Mouse (Mus musculus) embryonic fibroblast, embryonic 13.5 days (primary cell): ENCODE data around the gene Kif6. TPM values are rescaled to one million over a fixed set of nuclear protein-coding genes. Genes with fewer than 3 reads are reported as not detected.

Experiments used
- H3K27ac ChIP-seq: 2 replicates; pipeline ENCODE4 v1.5.1; 2012; ENCODE audit warnings: low read length, control low read depth, inconsistent platforms; ENCODE audit not compliant: insufficient read depth
- H3K4me1 ChIP-seq: 2 replicates; pipeline ENCODE4 v1.6.1; 2011; ENCODE audit warnings: low read length; ENCODE audit not compliant: control insufficient read depth, insufficient read depth
- H3K4me3 ChIP-seq: 2 replicates; pipeline ENCODE4 v1.5.1; 2011; ENCODE audit warnings: mild to moderate bottlenecking, control low read depth, low read length; ENCODE audit not compliant: insufficient read depth
- CTCF ChIP-seq: IDR thresholded peaks from 2 replicates; pipeline ENCODE4 v1.5.1; 2011; ENCODE audit warnings: mild to moderate bottlenecking, control low read depth, low read length, moderate library complexity, borderline replicate concordance; ENCODE audit not compliant: insufficient read depth
- POLR2A ChIP-seq: IDR thresholded peaks from 2 replicates; pipeline ENCODE4 v1.6.1; 2011; ENCODE audit warnings: low read depth, mild to moderate bottlenecking, control low read depth, low read length, moderate library complexity
- polyA plus RNA-seq: library from polyadenylated mRNA; stranded (reverse); fragments of >200 nt; gene quantifications from 2 replicates; pipeline ENCODE4 v1.2.4, GENCODE M21; 2011; ENCODE audit warnings: low read depth; ENCODE audit not compliant: missing spikeins, insufficient read length

Kif6 gene
- polyA plus RNA-seq, 1 experiment, result 3.1 TPM

DNA sequence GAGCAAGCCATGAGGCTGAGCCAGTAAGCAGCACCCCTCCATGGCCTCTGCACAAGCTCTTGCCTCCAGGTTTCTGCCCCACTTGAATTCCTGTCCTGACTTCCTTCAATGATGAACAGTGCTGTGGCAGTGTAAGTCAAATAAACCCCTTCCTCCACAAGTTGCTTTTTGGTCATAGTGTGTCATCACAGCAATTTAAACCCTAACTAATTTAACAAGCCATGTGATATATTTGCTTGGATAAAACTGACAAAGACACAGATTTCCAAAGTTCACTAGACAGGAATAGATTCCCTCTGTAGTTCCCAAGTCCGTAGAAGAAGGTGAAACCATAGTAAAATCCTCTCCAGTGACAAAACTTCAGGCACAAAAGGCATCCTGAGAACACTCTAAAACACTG lies 114.9 kb downstream of the Kif6 start:
- no peak for TF ChIP-seq POLR2A
- TF ChIP-seq CTCF, result no peak
- no peak overlapping the region for H3K27ac ChIP-seq
- H3K4me1 ChIP-seq, result no peaks in the 10 kb centered on the region

DNA sequence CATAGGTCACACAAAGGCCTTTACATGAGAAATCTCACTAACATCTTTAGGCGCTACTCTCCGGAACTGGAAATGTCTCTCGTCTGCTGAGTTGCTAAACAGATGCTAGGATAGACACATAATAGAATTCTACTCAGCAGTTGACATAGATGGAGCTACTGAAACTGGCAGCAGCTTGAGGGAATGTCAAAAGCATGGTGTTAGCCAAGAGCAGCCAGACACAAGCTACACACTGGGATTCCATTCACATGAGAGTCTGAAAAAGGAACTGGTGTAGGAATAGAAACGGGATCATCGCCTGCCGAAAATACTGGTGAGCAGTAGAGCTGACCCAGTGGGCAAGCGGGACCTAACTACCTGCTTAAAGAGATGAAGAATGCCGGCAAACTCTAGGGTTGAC lies 117.8 kb downstream of the Kif6 start:
- no peaks in the 10 kb centered on the region for H3K4me1 ChIP-seq
- H3K4me3 ChIP-seq, result no peak overlapping the region
- no peak overlapping the region for H3K27ac ChIP-seq
- TF ChIP-seq POLR2A, result no peak
- no peak for TF ChIP-seq CTCF

More for the DNA sequence above, 114.9 kb downstream of the Kif6 start:
- H3K4me3 ChIP-seq, result no peak overlapping the region

DNA sequence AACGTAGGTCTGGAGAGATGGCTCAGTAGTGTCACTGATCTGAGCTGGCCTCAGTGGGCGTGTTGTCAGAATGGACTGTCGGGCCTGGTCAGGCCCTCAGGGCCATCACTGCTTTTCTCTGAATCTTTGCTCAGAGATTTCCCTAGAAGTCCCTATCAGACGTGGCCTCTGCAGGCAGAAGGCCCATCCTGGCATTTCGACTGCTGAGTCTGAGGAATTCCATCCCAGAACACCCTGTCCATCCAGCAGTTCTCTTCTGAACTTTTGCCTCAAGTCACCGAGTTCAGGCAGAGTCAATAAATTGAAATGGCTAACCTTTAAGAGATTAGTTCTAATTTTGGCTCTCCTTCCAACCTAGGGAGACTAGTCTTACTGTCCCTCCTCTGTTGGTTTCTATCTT lies 119.1 kb downstream of the Kif6 start:
- no peaks in the 10 kb centered on the region for H3K4me1 ChIP-seq
- TF ChIP-seq CTCF (no peak), POLR2A (no peak)
- H3K4me3 ChIP-seq, result no peak overlapping the region
- H3K27ac ChIP-seq, result no peak overlapping the region

DNA sequence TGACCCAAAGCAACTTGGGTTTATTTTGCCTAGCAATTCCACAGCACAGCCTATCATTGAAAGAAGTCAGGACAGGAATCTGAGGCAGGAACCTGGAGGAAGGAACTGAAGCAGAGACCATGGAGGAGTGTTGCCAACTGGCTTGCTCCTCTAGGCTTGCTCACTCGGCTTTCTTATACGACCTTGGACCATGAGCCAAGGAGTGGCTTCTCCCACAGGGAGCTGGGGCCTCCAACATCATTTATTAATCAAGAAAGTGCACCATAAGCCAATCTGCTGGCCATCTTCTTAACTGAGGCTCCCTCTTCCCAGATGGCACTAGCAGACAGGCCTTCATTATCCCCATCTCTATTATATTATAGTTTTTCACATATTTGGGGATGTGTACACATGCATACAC lies 119.8 kb downstream of the Kif6 start:
- no peak for TF ChIP-seq POLR2A
- TF ChIP-seq CTCF, result no peak
- H3K27ac ChIP-seq, result no peak overlapping the region

DNA sequence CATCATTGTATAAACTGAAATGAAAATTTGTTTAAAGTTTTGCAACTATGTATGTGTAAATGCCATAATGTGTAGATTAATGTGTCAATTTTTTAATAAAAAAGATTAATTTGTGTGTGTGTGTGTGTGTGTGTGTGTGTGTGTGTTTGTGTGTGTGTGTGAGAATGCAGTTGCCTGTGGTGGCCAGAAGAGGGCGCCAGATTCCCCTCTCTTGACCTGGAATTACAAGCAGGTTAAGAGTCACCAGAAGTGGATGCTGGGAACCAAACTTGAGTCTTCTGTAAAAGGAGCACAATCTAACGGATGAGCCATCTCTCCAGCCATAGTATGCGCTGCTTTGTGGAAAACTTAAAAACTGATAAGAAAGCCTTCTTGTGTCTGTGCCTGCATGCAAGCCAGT lies 121.4 kb downstream of the Kif6 start:
- TF ChIP-seq POLR2A, result no peak
- H3K27ac ChIP-seq, result no peak overlapping the region
- no peaks in the 10 kb centered on the region for H3K4me1 ChIP-seq
- no peak overlapping the region for H3K4me3 ChIP-seq

More for the DNA sequence above, 119.8 kb downstream of the Kif6 start:
- Histone ChIP-seq H3K4me3 (no peak overlapping the region), H3K4me1 (no peaks in the 10 kb centered on the region)

DNA sequence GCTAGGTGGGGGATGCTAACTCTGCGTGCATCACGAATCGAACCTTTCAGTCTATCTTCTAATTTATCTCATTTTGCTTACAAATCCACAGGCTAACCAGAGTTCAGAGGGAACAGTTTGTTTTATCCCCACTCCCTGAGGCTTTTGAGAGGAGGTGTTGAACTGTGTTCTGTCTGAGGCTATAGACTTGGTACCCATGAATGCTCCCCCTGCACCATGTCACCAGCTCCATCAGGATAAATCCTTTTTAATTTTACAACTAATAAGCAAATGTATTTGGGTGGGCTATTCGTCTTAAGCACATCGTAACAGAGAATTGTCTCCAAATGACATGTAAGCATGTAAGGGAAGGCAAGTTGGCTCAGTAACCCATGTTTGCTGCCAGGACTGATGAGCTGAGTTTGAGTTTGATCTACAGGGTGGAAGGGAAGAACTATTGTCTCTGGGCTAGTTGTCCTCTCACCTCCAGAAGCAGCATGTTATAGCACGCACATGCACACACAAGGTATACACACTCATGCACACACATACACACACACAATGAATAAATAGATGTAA lies 122.4 kb downstream of the Kif6 start:
- Histone ChIP-seq H3K4me1 (no peaks in the 10 kb centered on the region), H3K27ac (no peak overlapping the region), H3K4me3 (no peak overlapping the region)
- TF ChIP-seq CTCF (no peak), POLR2A (no peak)

DNA sequence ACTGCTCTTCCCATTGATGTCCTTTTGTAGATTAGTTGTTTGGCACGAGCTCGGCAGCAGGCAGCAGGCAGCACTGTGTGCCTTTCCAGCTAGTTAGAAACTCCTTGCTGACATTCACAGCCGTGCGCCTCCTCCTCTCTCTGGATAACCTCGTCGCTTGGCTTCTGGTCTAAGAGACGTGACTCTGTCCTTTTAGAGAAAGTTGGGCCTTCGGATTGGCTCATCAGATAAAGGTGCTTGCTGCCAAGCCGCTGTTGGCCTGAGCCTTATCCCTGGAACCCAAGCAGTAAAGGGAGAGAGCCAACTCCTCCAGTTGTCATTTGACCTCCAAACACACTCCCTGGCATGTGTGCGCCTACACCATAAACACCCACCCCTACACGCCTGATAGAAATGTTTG lies 123.4 kb downstream of the Kif6 start:
- Histone ChIP-seq H3K4me3 (no peak overlapping the region), H3K27ac (no peak overlapping the region), H3K4me1 (no peaks in the 10 kb centered on the region)
- no peak for TF ChIP-seq CTCF
- TF ChIP-seq POLR2A, result no peak

DNA sequence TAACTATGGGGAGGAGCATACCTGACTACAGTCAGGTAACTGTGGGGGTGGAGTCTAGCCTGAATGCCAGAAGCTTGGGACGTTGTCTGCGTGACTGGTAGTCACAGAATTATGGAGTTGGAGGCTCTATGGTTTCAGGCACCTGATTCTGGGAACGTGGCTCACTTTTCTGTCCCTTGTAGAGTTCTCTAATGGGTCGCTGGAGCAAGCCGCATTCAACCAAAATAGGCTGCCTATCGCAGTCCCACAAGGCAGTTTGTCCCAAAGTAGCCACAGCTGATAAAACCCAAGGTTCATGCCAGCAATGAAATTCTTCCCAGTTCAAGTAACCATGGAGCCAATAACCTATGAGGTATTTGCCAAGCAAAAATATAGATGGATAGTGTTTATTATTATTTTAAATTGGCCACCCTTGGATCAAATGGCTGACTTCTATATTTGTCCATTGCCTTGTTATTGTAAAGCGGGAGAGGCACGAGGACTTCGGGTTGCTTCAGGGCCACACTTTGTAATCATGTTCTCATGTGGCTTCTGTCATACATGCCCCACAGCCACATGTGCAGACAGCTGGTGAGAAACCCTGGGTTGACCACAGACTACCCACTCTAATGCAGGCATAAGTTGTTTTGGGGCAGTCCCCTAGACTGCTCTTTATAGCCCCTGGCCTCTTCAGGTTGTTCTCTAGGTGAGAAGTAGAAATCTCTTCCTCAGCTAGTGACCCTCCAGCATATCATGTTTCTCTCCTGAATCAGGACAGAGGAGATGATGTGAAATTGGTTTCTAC lies 125.2 kb downstream of the Kif6 start:
- H3K27ac ChIP-seq, result no peak overlapping the region
- H3K4me3 ChIP-seq, result no peak overlapping the region
- no peak for TF ChIP-seq CTCF
- H3K4me1 ChIP-seq, result no peaks in the 10 kb centered on the region

DNA sequence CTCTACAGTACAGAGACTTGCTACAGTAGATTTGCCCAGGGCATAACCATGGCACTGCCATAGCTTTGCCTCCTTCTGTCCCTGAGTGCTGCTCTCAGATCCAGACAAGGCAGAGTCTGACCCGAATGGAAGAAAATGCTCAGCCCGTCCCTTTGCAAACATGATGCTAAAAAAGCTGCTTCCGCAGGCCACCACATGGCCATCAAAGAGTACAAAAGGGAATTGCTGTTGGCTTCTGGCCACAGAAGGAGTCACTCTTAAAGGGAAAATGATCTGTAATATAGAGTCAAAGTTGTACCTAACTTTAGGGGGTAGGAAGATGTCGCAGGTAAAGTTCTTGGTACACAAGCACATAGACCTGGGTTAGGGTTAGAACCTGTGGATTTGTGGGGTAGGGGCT lies 126.2 kb downstream of the Kif6 start:
- no peak overlapping the region for H3K4me3 ChIP-seq
- H3K27ac ChIP-seq, result no peak overlapping the region
- TF ChIP-seq CTCF, result no peak
- no peak for TF ChIP-seq POLR2A
- no peaks in the 10 kb centered on the region for H3K4me1 ChIP-seq

DNA sequence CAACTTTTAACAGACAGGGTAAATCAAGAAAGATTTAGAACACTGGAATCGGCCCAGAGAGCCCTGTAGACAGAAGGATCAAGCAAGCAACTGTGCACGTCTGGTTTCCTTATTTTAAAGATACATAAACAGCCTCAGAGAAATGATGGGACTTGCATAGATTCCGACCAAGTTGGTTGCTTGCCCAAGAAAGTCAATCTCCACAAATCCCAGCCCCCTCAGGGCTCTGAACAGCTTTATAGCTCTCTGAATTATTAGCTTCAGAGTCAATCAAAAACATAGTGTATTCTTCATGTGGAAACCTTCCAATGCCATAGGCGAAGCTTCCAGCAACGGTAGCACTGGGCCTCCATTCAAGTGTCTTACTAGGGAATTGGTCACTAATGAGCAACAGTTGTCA lies 127.0 kb downstream of the Kif6 start:
- H3K4me3 ChIP-seq, result no peak overlapping the region
- no peaks in the 10 kb centered on the region for H3K4me1 ChIP-seq
- no peak for TF ChIP-seq POLR2A
- no peak for TF ChIP-seq CTCF
- H3K27ac ChIP-seq, result no peak overlapping the region
